Mouse (Mus musculus) heart, postnatal 0 days (tissue): ENCODE data around the gene Obsl1.

Source experiments
- CTCF ChIP-seq: IDR thresholded peaks from 2 replicates; pipeline ENCODE4 v1.5.1; 2016; ENCODE audit warnings: antibody characterized with exemption, control low read depth, low read depth
- EP300 ChIP-seq: IDR thresholded peaks from 2 replicates; pipeline ENCODE4 v1.6.1; 2016; ENCODE audit warnings: antibody characterized with exemption, low read depth

DNA sequence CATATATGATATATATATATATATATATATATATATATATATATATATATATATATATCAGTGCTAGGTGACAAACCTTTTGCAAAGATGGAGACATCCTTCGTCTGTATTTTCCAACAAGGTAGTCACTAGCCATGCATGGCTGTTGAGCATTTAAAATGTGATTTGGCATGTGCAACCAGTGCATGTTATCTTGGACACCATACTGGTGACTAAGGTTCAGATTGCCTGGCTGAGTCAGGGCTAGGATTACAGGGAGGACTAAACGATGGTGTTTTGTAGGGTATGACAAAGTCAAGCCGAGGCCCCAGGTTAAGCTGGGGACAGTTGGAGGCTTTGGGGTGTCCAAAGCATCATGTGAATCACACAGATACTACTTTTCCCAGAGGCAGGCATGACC, 50.8 kb downstream of the Obsl1 start:
- TF ChIP-seq CTCF (no peak), EP300 (no peak)
